Mouse (Mus musculus) thymus, postnatal 36 days (tissue): ENCODE measurements around the gene Rps5.
A peak's percentile ranks its signal among the peaks of the same experiment; 100 is the strongest.
"Not testable (repeated sequence)": the region's sequence is repeated elsewhere in the genome, so short reads cannot be mapped to it uniquely, and the experiment has no call there.

Source experiments
- DNase-seq, 2 experiments: peaks; one replicate each; pipeline ENCODE4 v3.0.0; 2022; ENCODE audit warnings: mixed read lengths in 2 of 2

The Rps5 gene

GRCm38 (mm10) chr7:12927693-12928589, 5.9 kb downstream of the Rps5 start:
- no peak for DNase-seq

GRCm38 (mm10) chr7:12933615-12934140, 11.6 kb downstream of the Rps5 start:
- no peak for DNase-seq

- DNase-seq: no peak
Measured at GRCm38 (mm10) chr7:12934808-12935207, 12.7 kb downstream of the Rps5 start.

GRCm38 (mm10) chr7:12937254-12937803, 15.2 kb downstream of the Rps5 start:
- DNase-seq: not testable (repeated sequence)

GRCm38 (mm10) chr7:12940599-12940998, 18.5 kb downstream of the Rps5 start:
- DNase-seq: no peak

- peak; percentile 19 to 46 for DNase-seq
Measured at GRCm38 (mm10) chr7:12943488-12943887, 21.4 kb downstream of the Rps5 start.

GRCm38 (mm10) chr7:12949032-12949871, 27.2 kb downstream of the Rps5 start:
- peak; percentile 88 to 93 for DNase-seq

- DNase-seq: no peak
Measured at GRCm38 (mm10) chr7:12949872-12950229, 27.8 kb downstream of the Rps5 start.

- DNase-seq: no peak
Measured at GRCm38 (mm10) chr7:12954896-12955295, 32.8 kb downstream of the Rps5 start.

- no peak for DNase-seq
Measured at GRCm38 (mm10) chr7:12957511-12957910, 35.4 kb downstream of the Rps5 start.

- no peak for DNase-seq
Measured at GRCm38 (mm10) chr7:12958948-12959347, 36.9 kb downstream of the Rps5 start.

- no peak for DNase-seq
Measured at GRCm38 (mm10) chr7:12959718-12960117, 37.6 kb downstream of the Rps5 start.

GRCm38 (mm10) chr7:12961511-12962141, 39.5 kb downstream of the Rps5 start:
- peak; percentile 69 to 79 for DNase-seq

- peak; percentile 86 to 90 for DNase-seq
Measured at GRCm38 (mm10) chr7:12965678-12966091, 43.6 kb downstream of the Rps5 start, which contains the start of gene Zfp324. TSS of gene Zfp324 (plus strand) at chr7:12965838.

GRCm38 (mm10) chr7:12966104-12966845, 44.2 kb downstream of the Rps5 start:
- peak; percentile 70 to 76 for DNase-seq

GRCm38 (mm10) chr7:12970906-12971305, 48.8 kb downstream of the Rps5 start:
- DNase-seq: no peak
